Mouse (Mus musculus): ENCODE measurements around the gene Cep295nl. TPM values are rescaled to one million over a fixed set of nuclear protein-coding genes. Genes with fewer than 3 reads are reported as not detected.
A peak's percentile ranks its signal among the peaks of the same experiment; 100 is the strongest.

The Cep295nl gene
- polyA plus RNA-seq, 1 experiment from 2014 or later, result 0.13 TPM

DNA sequence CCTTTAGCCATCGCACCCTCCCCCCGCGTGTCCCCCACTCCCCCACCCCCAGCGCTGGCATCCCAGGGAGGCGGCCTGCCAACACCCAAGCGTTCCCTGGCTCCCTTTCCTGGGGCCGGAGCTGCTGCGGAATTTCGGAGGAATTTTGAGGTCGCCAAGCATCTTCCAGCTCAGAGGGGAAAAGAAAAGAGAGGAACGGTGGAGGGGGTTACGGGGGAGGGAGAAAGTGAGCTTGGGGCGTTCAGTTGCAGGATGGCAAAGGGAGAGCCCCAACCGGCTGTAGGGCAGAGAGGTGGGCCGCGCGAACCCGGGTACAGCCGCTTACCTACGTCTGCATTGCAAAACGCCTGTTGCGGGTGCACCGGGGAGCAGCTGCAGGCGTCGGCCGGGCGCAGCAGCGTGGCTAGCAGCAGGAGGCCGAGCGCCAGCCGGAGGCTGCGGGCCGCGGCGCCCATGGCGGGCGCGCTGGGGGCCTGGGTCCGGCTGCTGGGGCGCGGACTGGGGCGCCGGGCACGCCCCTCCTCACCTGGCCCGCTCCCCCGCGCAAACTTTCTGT is 12.4 kb upstream of the Cep295nl start:
- peak; percentile 54 for ATAC-seq
- Histone ChIP-seq H3K4me1 (peaks cover 33% of the 10 kb centered on the region), H3K4me2 (peak overlapping the region; percentile 89), H3K9ac (peak overlapping the region; percentile 93), H3K4me3 (peak overlapping the region; percentile 80), H3K9me3 (replicated peaks) (no peaks in the 10 kb centered on the region), H3K27me3 (no peaks in the 10 kb centered on the region), H3K36me3 (ENCODE audit: poor library complexity, severe bottlenecking) (no peaks in the 10 kb centered on the region), H3K27ac (peak overlapping the region; percentile 90)
- under 1% methylated on average over 46 of the region's 47 CpGs for WGBS

DNA sequence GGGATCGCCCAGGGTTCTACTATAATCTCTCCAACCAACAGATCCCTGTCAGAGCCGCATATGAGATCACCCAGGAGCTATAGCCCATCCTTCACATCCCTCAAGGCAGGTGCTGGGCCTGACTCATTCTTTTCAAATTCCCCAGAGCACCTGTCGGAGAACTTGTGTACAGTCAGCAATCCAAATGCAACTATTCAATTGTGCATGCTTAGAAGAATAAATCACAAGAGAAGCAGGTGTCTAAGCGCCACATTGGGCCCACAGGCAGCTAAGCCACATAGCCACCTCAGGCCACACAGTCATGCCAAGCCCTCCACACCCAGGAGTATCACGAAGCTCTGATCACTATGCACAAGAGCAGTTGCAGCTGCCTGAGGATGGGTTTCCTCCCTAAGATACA is 7.2 kb upstream of the Cep295nl start:
- Histone ChIP-seq H3K9ac (no peak overlapping the region), H3K27me3 (no peaks in the 10 kb centered on the region), H3K9me3 (replicated peaks) (no peaks in the 10 kb centered on the region), H3K4me3 (no peak overlapping the region), H3K36me3 (ENCODE audit: poor library complexity, severe bottlenecking) (no peaks in the 10 kb centered on the region), H3K4me2 (no peak overlapping the region), H3K4me1 (peaks cover 53% of the 10 kb centered on the region), H3K27ac (no peak overlapping the region)
- WGBS, result 88% methylated on average over 5 of the region's 5 CpGs
- ATAC-seq, result no peak

DNA sequence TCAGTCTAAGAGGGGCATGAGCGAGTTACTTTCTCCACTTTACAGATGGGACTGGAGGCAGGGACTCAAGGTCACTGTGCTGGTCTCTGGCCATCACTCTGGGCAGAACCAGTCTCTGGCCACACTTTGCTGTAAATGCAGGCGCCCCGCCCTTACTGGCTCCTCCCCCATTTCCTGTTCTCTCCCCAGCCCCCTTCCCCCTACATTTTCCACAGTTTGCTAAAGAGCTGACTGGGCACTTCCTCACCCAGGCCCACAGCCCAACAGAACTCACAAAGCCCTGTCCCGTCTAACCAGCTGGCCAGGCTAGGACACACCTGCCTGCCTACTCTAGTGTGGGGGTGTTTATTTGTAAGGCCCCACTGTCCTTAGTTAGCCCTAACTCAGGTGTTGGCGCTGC is 6.6 kb upstream of the Cep295nl start:
- Histone ChIP-seq H3K4me1 (peaks cover 49% of the 10 kb centered on the region), H3K9me3 (replicated peaks) (no peaks in the 10 kb centered on the region), H3K4me2 (no peak overlapping the region), H3K27me3 (no peaks in the 10 kb centered on the region), H3K36me3 (ENCODE audit: poor library complexity, severe bottlenecking) (no peaks in the 10 kb centered on the region), H3K27ac (no peak overlapping the region), H3K4me3 (no peak overlapping the region), H3K9ac (no peak overlapping the region)
- ATAC-seq, result no peak
- 81% methylated on average over 5 of the region's 5 CpGs for WGBS

DNA sequence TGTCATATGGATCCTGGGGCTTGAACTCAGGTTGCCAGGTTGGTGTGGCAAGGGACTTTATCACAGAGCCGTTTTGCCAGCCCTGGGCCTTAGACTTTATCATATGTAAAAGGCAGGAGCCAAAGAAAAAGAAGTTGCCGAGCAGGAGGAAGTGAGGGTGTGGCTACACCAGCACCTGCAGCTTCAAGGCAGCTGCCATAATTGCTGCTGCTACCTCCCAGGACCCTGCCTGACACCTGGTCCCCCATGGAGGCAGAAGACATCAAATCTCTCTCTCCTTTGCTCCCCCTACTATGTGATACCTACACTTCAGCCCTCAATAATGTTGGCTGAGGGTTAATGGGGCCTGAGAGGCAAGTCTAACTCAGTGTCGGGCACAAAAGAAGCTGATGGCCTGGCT is 6.1 kb upstream of the Cep295nl start:
- H3K27me3 ChIP-seq, result no peaks in the 10 kb centered on the region
- H3K9ac ChIP-seq, result no peak overlapping the region
- peaks cover 49% of the 10 kb centered on the region for H3K4me1 ChIP-seq
- no peak for ATAC-seq
- H3K36me3 ChIP-seq (ENCODE audit: poor library complexity, severe bottlenecking), result no peaks in the 10 kb centered on the region
- no peak overlapping the region for H3K4me2 ChIP-seq
- 77% methylated on average over 3 of the region's 3 CpGs for WGBS
- H3K9me3 ChIP-seq (replicated peaks), result no peaks in the 10 kb centered on the region
- H3K4me3 ChIP-seq, result no peak overlapping the region
- no peak overlapping the region for H3K27ac ChIP-seq

DNA sequence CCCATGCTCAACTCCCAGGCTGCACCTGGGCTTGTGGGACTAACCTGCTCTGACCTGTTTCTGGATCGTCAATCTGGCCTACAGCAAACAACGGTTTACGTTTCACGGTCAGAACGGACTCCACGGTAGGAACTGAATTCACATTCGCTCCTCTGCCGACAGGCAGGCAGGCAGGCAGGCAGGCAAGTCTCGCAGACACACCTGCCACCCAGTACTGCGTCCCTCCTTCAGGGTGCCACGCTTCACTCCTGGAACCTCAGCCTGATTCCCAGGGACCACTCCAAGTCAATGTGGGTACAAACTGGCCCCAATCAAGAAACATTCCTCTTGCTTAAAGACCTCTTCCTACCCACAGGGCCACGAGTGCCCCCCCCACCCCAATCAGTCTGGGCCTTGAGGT is 5.6 kb upstream of the Cep295nl start:
- H3K9me3 ChIP-seq (replicated peaks), result no peaks in the 10 kb centered on the region
- H3K9ac ChIP-seq, result no peak overlapping the region
- ATAC-seq, result no peak
- H3K4me1 ChIP-seq, result peaks cover 49% of the 10 kb centered on the region
- no peak overlapping the region for H3K4me3 ChIP-seq
- H3K4me2 ChIP-seq, result no peak overlapping the region
- WGBS, result 90% methylated on average over 12 of the region's 12 CpGs
- H3K27ac ChIP-seq, result no peak overlapping the region
- H3K27me3 ChIP-seq, result no peaks in the 10 kb centered on the region
- no peaks in the 10 kb centered on the region for H3K36me3 ChIP-seq (ENCODE audit: poor library complexity, severe bottlenecking)

DNA sequence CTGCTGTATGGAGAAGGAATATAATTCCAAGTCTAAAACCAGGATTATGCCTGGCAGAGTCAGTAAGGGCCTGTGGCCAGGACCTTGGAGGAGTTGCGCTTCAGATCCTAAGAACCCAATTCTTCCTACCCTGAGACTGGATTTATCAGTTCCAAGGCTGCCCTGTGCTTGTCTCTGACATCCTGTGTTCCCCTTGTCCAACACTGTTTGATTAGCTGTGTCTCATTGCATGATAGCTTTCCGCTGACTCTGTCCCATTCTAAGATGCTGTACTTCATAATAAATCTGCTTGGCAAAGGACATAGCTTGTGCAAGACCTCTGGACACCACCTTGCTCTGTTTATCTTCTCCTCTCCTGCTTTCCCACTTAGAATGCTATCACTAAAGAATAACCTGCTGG is 5.1 kb upstream of the Cep295nl start:
- no peak for ATAC-seq
- H3K36me3 ChIP-seq (ENCODE audit: poor library complexity, severe bottlenecking), result no peaks in the 10 kb centered on the region
- no peak overlapping the region for H3K27ac ChIP-seq
- H3K4me1 ChIP-seq, result peaks cover 49% of the 10 kb centered on the region
- H3K27me3 ChIP-seq, result no peaks in the 10 kb centered on the region
- H3K9ac ChIP-seq, result no peak overlapping the region
- WGBS, result 93% methylated on average over 2 of the region's 2 CpGs
- H3K4me2 ChIP-seq, result no peak overlapping the region
- no peak overlapping the region for H3K4me3 ChIP-seq
- H3K9me3 ChIP-seq (replicated peaks), result no peaks in the 10 kb centered on the region

DNA sequence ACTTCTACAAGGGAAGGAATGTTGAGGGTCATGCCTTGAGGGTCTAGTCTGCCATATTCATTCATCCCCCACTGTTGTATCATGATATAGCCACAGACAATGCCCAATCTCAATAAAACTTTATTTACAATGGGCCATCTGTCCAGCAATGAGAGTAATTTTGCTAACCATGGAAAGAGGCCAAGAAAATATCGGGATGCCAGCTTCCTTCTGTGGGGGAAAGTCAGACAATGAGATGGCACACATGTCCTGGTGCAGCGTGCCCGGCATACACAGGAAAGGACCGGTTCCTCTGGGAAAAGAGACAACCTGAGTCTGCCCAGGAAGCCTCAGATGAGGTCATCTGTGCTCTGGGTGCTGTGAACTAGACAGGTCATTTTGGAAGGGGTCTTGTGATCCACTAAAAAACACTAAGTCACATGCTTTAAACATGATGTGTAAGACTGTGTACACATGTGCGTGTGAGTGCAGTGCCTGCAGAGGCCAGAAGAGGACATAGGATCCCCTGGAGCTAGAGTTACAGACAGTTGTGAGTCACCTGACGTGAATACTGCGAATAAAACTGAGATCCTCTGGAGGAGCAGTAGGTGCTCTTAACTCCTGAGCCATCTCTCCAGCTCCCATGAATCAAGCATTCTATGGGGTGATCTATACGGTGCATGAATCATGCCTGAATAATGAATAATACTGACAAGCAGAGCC is 4.2 kb upstream of the Cep295nl start:
- Histone ChIP-seq H3K27ac (no peak overlapping the region), H3K4me2 (no peak overlapping the region), H3K9ac (no peak overlapping the region), H3K4me1 (peaks cover 56% of the 10 kb centered on the region), H3K9me3 (replicated peaks) (no peaks in the 10 kb centered on the region), H3K27me3 (no peaks in the 10 kb centered on the region), H3K4me3 (no peak overlapping the region), H3K36me3 (ENCODE audit: poor library complexity, severe bottlenecking) (no peaks in the 10 kb centered on the region)
- 78% methylated on average over 8 of the region's 8 CpGs for WGBS
- no peak for ATAC-seq

DNA sequence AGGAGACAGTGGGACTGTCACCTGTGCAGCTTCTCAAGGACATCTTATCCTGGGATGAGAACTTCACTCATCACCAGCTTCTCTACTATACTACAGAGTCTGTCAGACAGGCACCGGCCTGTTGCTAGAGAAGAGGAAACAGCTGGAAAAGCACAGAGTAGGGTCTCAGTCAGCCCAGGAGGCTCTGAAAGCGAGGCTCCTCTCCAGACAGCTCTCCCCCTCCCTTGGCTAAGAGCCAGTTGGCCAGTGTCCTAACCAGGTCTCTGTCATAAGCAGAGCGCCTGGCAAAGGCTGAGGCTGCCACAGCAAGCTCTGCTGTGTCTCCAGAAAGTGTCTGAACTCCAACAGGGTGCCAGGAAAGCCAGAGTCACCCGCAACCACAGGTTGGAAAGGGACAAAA is 3.4 kb upstream of the Cep295nl start:
- 0 out of 2 replicates have a peak, but pooled peaks have one; percentile 33 for ATAC-seq
- H3K9me3 ChIP-seq (replicated peaks), result no peaks in the 10 kb centered on the region
- no peak overlapping the region for H3K4me3 ChIP-seq
- peaks cover 60% of the 10 kb centered on the region for H3K4me1 ChIP-seq
- no peaks in the 10 kb centered on the region for H3K27me3 ChIP-seq
- H3K27ac ChIP-seq, result peak overlapping the region; percentile 32; the same call in 1 of the 2 replicates
- no peaks in the 10 kb centered on the region for H3K36me3 ChIP-seq (ENCODE audit: poor library complexity, severe bottlenecking)
- H3K9ac ChIP-seq, result no peak overlapping the region
- WGBS, result 52% methylated on average over 4 of the region's 4 CpGs
- H3K4me2 ChIP-seq, result no peak overlapping the region

DNA sequence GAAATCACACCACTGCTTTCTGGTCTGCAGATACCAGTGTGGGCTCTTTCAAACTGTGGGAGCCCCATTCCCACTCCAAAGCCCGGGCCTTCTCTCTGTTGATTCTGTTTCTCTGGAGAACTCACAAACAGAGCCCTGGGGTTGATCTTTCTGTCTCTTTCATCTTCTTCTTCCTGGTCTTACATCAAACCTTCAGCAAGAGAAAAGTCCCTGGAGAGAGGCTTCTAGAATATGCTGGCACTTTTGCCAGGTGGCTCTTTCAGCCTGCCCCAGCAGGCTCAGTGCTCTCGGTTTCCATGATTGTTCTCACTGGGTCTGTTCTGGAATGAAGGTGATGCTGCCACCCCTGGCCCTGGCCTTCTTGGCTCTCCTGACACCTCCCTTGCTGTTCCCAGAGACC is 1.3 kb upstream of the Cep295nl start:
- no peak for ATAC-seq
- 86% methylated on average over 2 of the region's 2 CpGs for WGBS
- no peaks in the 10 kb centered on the region for H3K27me3 ChIP-seq
- H3K9me3 ChIP-seq (replicated peaks), result no peaks in the 10 kb centered on the region
- peaks cover 56% of the 10 kb centered on the region for H3K4me1 ChIP-seq
- H3K27ac ChIP-seq, result peak overlapping the region; percentile 10; the same call in 1 of the 2 replicates
- H3K4me2 ChIP-seq, result no peak overlapping the region
- H3K9ac ChIP-seq, result no peak overlapping the region
- no peak overlapping the region for H3K4me3 ChIP-seq
- H3K36me3 ChIP-seq (ENCODE audit: poor library complexity, severe bottlenecking), result no peaks in the 10 kb centered on the region

DNA sequence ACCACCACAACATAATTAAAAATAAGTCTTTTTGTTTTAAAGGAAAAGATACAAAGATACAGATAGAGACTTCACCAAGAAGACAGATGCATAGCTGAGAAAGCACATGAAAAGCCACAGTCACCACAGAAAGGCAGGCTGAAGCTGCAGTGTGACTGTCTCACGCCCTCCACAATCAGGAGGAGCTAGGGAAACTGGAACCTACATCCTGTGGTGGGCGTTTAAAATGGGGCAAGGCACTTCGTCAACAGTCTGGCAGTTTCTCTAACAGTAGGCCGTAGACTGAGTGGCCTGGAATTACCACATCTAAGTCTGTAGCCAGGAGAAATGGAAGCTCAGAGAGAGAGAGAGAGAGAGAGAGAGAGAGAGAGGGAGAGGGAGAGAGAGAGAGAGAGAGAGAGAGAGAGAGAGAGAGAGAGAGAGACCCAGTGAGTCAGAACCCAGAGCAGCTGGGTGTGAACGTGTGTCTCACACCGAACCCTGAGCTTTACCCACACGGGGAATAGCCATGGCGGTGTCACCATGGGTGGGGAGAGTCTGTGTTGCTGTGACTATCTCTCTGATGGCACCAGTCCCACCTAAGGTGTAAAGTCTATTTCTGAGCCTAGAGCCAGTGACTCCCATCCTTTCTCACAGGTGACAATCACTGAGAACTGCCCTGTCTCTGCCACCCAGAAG is 4.7 kb downstream of the Cep295nl start:
- no peak overlapping the region for H3K27ac ChIP-seq
- no peak overlapping the region for H3K4me2 ChIP-seq
- peaks cover 11% of the 10 kb centered on the region for H3K36me3 ChIP-seq (ENCODE audit: poor library complexity, severe bottlenecking)
- H3K9ac ChIP-seq, result no peak overlapping the region
- WGBS, result 85% methylated on average over 8 of the region's 8 CpGs
- H3K9me3 ChIP-seq (replicated peaks), result no peaks in the 10 kb centered on the region
- no peaks in the 10 kb centered on the region for H3K27me3 ChIP-seq
- H3K4me3 ChIP-seq, result no peak overlapping the region
- no peak for ATAC-seq
- peaks cover 18% of the 10 kb centered on the region for H3K4me1 ChIP-seq

DNA sequence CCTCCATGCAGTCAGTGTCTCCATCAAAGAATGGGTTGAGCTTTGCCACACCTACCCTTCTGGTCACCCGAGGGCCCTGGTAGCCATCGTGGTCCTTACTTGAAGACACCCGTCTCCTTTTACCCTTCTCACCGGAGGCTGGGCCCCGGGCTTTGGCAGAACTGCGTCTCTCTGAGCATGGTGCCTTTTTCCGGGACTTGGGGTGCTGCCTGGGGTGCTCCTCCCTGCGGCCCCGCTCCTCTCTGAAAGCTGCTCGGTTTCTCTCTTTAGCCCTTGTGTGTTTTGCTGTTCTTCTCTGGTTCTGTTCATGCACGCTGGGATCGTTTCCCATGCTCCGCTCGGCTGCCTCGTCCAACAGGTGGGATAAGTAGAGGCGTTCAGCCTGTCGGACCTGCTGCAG is 8.9 kb downstream of the Cep295nl start:
- no peaks in the 10 kb centered on the region for H3K27me3 ChIP-seq
- peaks cover 4% of the 10 kb centered on the region; the same call in 1 of the 2 replicates for H3K4me1 ChIP-seq
- H3K4me2 ChIP-seq, result no peak overlapping the region
- no peak overlapping the region for H3K9ac ChIP-seq
- ATAC-seq, result no peak
- H3K27ac ChIP-seq, result no peak overlapping the region
- no peak overlapping the region for H3K4me3 ChIP-seq
- 0 out of 2 replicates have a peak, but pooled peaks cover 6% of the 10 kb centered on the region for H3K9me3 ChIP-seq (replicated peaks)
- WGBS, result 91% methylated on average over 17 of the region's 17 CpGs
- peaks cover 31% of the 10 kb centered on the region for H3K36me3 ChIP-seq (ENCODE audit: poor library complexity, severe bottlenecking)

DNA sequence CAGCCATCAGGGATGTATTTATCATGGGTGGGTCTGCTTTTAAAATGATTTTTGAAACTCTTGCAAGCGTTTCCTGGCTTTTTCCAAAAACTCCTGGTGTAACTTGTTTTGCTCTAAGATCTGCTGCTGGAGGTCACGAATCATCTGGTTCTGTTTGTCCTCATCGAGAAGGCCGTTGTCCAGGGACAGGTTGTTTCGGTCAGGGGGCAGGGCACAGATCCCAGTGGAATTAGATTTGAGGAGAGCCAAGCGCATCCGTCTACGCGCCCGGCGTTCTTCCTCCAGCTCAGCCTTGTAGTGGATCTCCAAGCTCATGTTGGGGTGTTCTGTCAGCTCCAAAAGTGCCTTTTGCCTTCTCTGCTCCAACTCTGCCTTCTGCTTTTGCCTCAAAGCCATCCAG is 9.9 kb downstream of the Cep295nl start:
- no peak overlapping the region for H3K27ac ChIP-seq
- WGBS, result 94% methylated on average over 11 of the region's 11 CpGs
- no peaks in the 10 kb centered on the region for H3K27me3 ChIP-seq
- 0 out of 2 replicates have a peak, but pooled peaks cover 6% of the 10 kb centered on the region for H3K9me3 ChIP-seq (replicated peaks)
- peaks cover 31% of the 10 kb centered on the region for H3K36me3 ChIP-seq (ENCODE audit: poor library complexity, severe bottlenecking)
- H3K4me1 ChIP-seq, result peaks cover 15% of the 10 kb centered on the region
- no peak overlapping the region for H3K4me3 ChIP-seq
- no peak overlapping the region for H3K4me2 ChIP-seq
- ATAC-seq, result no peak
- H3K9ac ChIP-seq, result no peak overlapping the region
